In the genomic region with DNA sequence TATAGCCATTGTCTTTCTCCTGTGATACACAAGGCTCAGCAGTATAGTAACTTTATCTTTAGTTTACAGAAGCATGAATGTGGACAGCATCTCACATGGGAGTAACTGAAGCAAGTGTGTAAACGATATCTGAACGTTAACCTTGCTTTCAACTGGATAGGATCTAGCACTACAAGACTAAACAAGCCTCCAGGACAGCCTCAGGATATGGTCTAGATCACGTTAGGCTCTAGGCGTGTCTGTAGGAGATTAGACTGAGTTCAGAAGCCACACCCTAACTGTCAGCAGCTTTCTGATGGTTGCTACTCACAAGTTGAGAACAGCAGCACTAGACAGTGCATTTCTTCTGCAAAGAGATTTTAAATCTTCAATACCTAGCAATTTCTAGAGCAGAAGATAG, we compare ENCODE assay signal across 25 mouse cellular contexts.
DNase-seq lines count a peak whose midpoint lies in the region; ATAC-seq and TF ChIP-seq lines count a peak whose summit lies in the region.
"Had no signal": no experiment of that assay in that cellular context is flagged by ENCODE, and none has a peak within 500 bp of the region (broad histone marks: within the 10 kb centered on the region; RNA-seq: fewer than 3 reads in every experiment).

No protein-coding gene starts in this region.

- H3K27me3 ChIP-seq in liver, embryonic 11.5 days (replicated peaks; ENCODE audit: control insufficient read depth, insufficient read depth, low read length), result no peaks in the 10 kb centered on the region
- no peaks in the 10 kb centered on the region for H3K27me3 ChIP-seq in liver, postnatal 0 days (ENCODE audit: insufficient read depth, low read length)
- H3K27me3 ChIP-seq in midbrain, embryonic 10.5 days (ENCODE audit: low read depth, poor library complexity, severe bottlenecking), result no peaks in the 10 kb centered on the region
- H3K27me3 ChIP-seq: heart, embryonic 13.5 days; hindbrain, embryonic 12.5 days; limb, embryonic 15.5 days; midbrain, embryonic 13.5 days had no signal

- TF ChIP-seq CTCF in liver, postnatal 0 days (IDR thresholded peaks at IDR 0.05; ENCODE audit: low read depth), result no peak
- no peak for TF ChIP-seq CTCF in lung, adult 2 months (IDR thresholded peaks at IDR 0.05; ENCODE audit: insufficient read depth, low read length)

- no peaks in the 10 kb centered on the region for H3K4me1 ChIP-seq in liver, embryonic 11.5 days (replicated peaks; ENCODE audit: control insufficient read depth, insufficient read depth, low read length)
- no peaks in the 10 kb centered on the region for H3K4me1 ChIP-seq in liver, postnatal 0 days (ENCODE audit: insufficient read depth)
- no peaks in the 10 kb centered on the region for H3K4me1 ChIP-seq in midbrain, embryonic 10.5 days
- H3K4me1 ChIP-seq in lung, adult 2 months (ENCODE audit: control insufficient read depth, insufficient read depth, low read length), result no peaks in the 10 kb centered on the region
- H3K4me1 ChIP-seq: heart, embryonic 13.5 days; hindbrain, embryonic 12.5 days; limb, embryonic 15.5 days; midbrain, embryonic 13.5 days had no signal

- TF ChIP-seq EP300 in liver, postnatal 0 days (IDR thresholded peaks at IDR 0.05; ENCODE audit: low read depth), result peak; percentile 63

- WGBS in liver, embryonic 11.5 days, result 67% methylated on average over 4 of the region's 4 CpGs
- 51% methylated on average over 4 of the region's 4 CpGs for WGBS in liver, postnatal 0 days (ENCODE audit: insufficient replicate concordance)
- WGBS in midbrain, embryonic 10.5 days, result 86% methylated on average over 4 of the region's 4 CpGs
- WGBS in lung, adult 2 months, result 66% methylated on average over 4 of the region's 4 CpGs

- H3K9ac ChIP-seq in liver, embryonic 11.5 days (ENCODE audit: low read depth, low read length), result no peak overlapping the region
- H3K9ac ChIP-seq in liver, postnatal 0 days (replicated peaks), result no peak overlapping the region
- H3K9ac ChIP-seq: heart, embryonic 13.5 days; hindbrain, embryonic 12.5 days; limb, embryonic 15.5 days; midbrain, embryonic 13.5 days had no signal

- H3K4me3 ChIP-seq in liver, embryonic 11.5 days (ENCODE audit: low read depth, low read length), result no peak overlapping the region
- no peak overlapping the region for H3K4me3 ChIP-seq in liver, postnatal 0 days (ENCODE audit: low read depth, low read length)
- H3K4me3 ChIP-seq in midbrain, embryonic 10.5 days, result no peak overlapping the region
- no peak overlapping the region for H3K4me3 ChIP-seq in lung, adult 2 months (replicated peaks; ENCODE audit: extremely low read depth, low read depth, low read length)
- H3K4me3 ChIP-seq: heart, embryonic 13.5 days; hindbrain, embryonic 12.5 days; left cerebral cortex, adult 2 months; limb, embryonic 15.5 days; midbrain, embryonic 13.5 days had no signal

- no peak for TF ChIP-seq POLR2A in lung, adult 2 months (IDR thresholded peaks at IDR 0.05; ENCODE audit: borderline replicate concordance, extremely low read depth, low read depth, low read length)

- no peak overlapping the region for H3K4me2 ChIP-seq in liver, embryonic 11.5 days
- no peak overlapping the region for H3K4me2 ChIP-seq in liver, postnatal 0 days (ENCODE audit: low read depth, low read length)
- H3K4me2 ChIP-seq: heart, embryonic 13.5 days; hindbrain, embryonic 12.5 days; limb, embryonic 15.5 days; midbrain, embryonic 13.5 days had no signal

- H3K9me3 ChIP-seq in liver, embryonic 11.5 days (ENCODE audit: control insufficient read depth, low read length), result no peaks in the 10 kb centered on the region
- no peaks in the 10 kb centered on the region for H3K9me3 ChIP-seq in liver, postnatal 0 days (ENCODE audit: low read length)
- no peaks in the 10 kb centered on the region for H3K9me3 ChIP-seq in midbrain, embryonic 10.5 days (replicated peaks)
- H3K9me3 ChIP-seq: heart, embryonic 13.5 days; hindbrain, embryonic 12.5 days; limb, embryonic 15.5 days; midbrain, embryonic 13.5 days had no signal

- no peaks in the 10 kb centered on the region for H3K36me3 ChIP-seq in liver, embryonic 11.5 days (ENCODE audit: control insufficient read depth, insufficient read depth, low read length)
- no peaks in the 10 kb centered on the region for H3K36me3 ChIP-seq in liver, postnatal 0 days (replicated peaks; ENCODE audit: insufficient read depth, low read length)
- H3K36me3 ChIP-seq in midbrain, embryonic 10.5 days, result no peaks in the 10 kb centered on the region
- H3K36me3 ChIP-seq: heart, embryonic 13.5 days; hindbrain, embryonic 12.5 days; limb, embryonic 15.5 days; midbrain, embryonic 13.5 days had no signal

- peak; percentile 44 for DNase-seq in heart, adult 11 months
- DNase-seq in heart, adult 8-10 months (ENCODE audit: low spot score), result no peak
- peak; percentile 15 for DNase-seq in c-Kit-positive CD71-positive TER-119-positive erythroid progenitor cells, embryonic 14.5 days (ENCODE audit: low spot score)
- DNase-seq in liver, embryonic 11.5 days (ENCODE audit: low spot score), result no peak
- DNase-seq in liver, postnatal 0 days, result no peak
- DNase-seq in midbrain, embryonic 10.5 days (ENCODE audit: low spot score), result no peak
- no peak for DNase-seq in natural killer cell, adult 2 months (ENCODE audit: low spot score in 2 of 2)
- no peak for DNase-seq in lung, adult 2 months
- DNase-seq: adrenal gland, postnatal 10 days; cerebellum, adult 8-10 months; cerebellum, postnatal 36 days; heart, adult 18-20 months; heart, postnatal 14 days; kidney, adult 18-20 months; kidney, postnatal 4 days; layer of hippocampus, adult 9-11 months; left cerebral cortex, postnatal 4 days; lung, postnatal 10 days; thymus, postnatal 25 days had no signal

- ATAC-seq in liver, embryonic 11.5 days (replicated peaks; ENCODE audit: low FRiP score), result peak; percentile 82
- peak; percentile 74 for ATAC-seq in liver, postnatal 0 days
- ATAC-seq: forebrain, embryonic 14.5 days; midbrain, embryonic 13.5 days had no signal

- H3K27ac ChIP-seq in liver, embryonic 11.5 days (ENCODE audit: low read depth, low read length), result no peak overlapping the region
- no peak overlapping the region for H3K27ac ChIP-seq in liver, postnatal 0 days (ENCODE audit: low read depth)
- H3K27ac ChIP-seq in midbrain, embryonic 10.5 days (replicated peaks), result no peak overlapping the region
- H3K27ac ChIP-seq: heart, embryonic 13.5 days; hindbrain, embryonic 12.5 days; left cerebral cortex, adult 2 months; limb, embryonic 15.5 days; midbrain, embryonic 13.5 days had no signal

Comparison
In these comparisons a context has a peak if more than half of its experiments do, and no peak if none do; other contexts are left out.
1. DNase-seq: peak in heart, adult 11 months (single experiment) and c-Kit-positive CD71-positive TER-119-positive erythroid progenitor cells, embryonic 14.5 days (single experiment); none in heart, adult 8-10 months (single experiment), liver, embryonic 11.5 days (single experiment), liver, postnatal 0 days (single experiment), midbrain, embryonic 10.5 days (single experiment), natural killer cell, adult 2 months (0 of 2) and lung, adult 2 months (single experiment).